Mouse (Mus musculus) liver, embryonic 13.5 days (tissue): Measurements from ENCODE around the gene Wscd2. TPM values are rescaled to one million over a fixed set of nuclear protein-coding genes. Genes with fewer than 3 reads are reported as not detected.

Experiments
- ATAC-seq: fragments of 200-750 bp; cut with Nextera tagmentation; 2 replicates; pipeline ENCODE4 v1.8.0; 2017; ENCODE audit warnings: low read depth, mild to moderate bottlenecking, moderate number of reproducible peaks, moderate library complexity
- DNase-seq: peaks from one replicate; pipeline ENCODE4 v3.0.0; 2022
- H3K27ac ChIP-seq: fragments of 300-500 bp; sonication (generic); 2 replicates; pipeline ENCODE4 v1.5.1; 2015; ENCODE audit warnings: moderate library complexity, mild to moderate bottlenecking, inconsistent platforms
- H3K27me3 ChIP-seq: fragments of 300-500 bp; sonication (generic); 2 replicates; pipeline ENCODE4 v1.6.1; 2015; ENCODE audit warnings: mild to moderate bottlenecking, inconsistent platforms
- H3K36me3 ChIP-seq: fragments of 300-500 bp; sonication (generic); 2 replicates; pipeline ENCODE4 v1.6.1; 2015; ENCODE audit warnings: mild to moderate bottlenecking, inconsistent platforms
- H3K4me1 ChIP-seq: fragments of 300-500 bp; sonication (generic); replicated peaks from 2 replicates; pipeline ENCODE4 v1.6.1; 2015; ENCODE audit warnings: inconsistent platforms
- H3K4me2 ChIP-seq: fragments of 300-500 bp; sonication (generic); 2 replicates; pipeline ENCODE4 v1.6.1; 2015; ENCODE audit warnings: inconsistent platforms, mild to moderate bottlenecking, moderate library complexity
- H3K4me3 ChIP-seq: fragments of 300-500 bp; sonication (generic); replicated peaks from 2 replicates; pipeline ENCODE4 v1.5.1; 2015; ENCODE audit warnings: mild to moderate bottlenecking, inconsistent platforms
- H3K9ac ChIP-seq: fragments of 300-500 bp; sonication (generic); 2 replicates; pipeline ENCODE4 v1.6.1; 2015; ENCODE audit warnings: mild to moderate bottlenecking, inconsistent platforms
- H3K9me3 ChIP-seq: fragments of 300-500 bp; sonication (generic); replicated peaks from 2 replicates; pipeline ENCODE4 v1.6.1; 2016; ENCODE audit warnings: inconsistent platforms
- WGBS: fragments of 180-500 bp; shearing (Covaris S2); methylation state at CpG from one replicate; pipeline ENCODE4 v1.1.7; 2015; ENCODE audit not compliant: insufficient replicate concordance; 5-methylcytosine and 5-hydroxymethylcytosine counted together
- polyA plus RNA-seq: library from polyadenylated mRNA; unstranded; fragments of >200 nt; fragmentation: Nextera tagmentation; extraction: Ambion mirVana; gene quantifications from 2 replicates; pipeline ENCODE4 v1.2.1, GENCODE M21; 2015

Gene Wscd2
- polyA plus RNA-seq, 1 experiment from 2014 or later, result 0.10 TPM

GRCm38 (mm10) chr5:113620130-113620716 lies 130.1 kb downstream of the Wscd2 start:
- Histone ChIP-seq H3K4me3 (no peak overlapping the region), H3K4me1 (no peaks in the 10 kb centered on the region), H3K36me3 (no peaks in the 10 kb centered on the region), H3K9ac (no peak overlapping the region), H3K27ac (no peak overlapping the region), H3K27me3 (no peaks in the 10 kb centered on the region), H3K4me2 (no peak overlapping the region), H3K9me3 (no peaks in the 10 kb centered on the region)
- DNase-seq (no peak), ATAC-seq (no peak)
- 71% methylated on average over 16 of the region's 16 CpGs for WGBS

GRCm38 (mm10) chr5:113620999-113621398 lies 130.9 kb downstream of the Wscd2 start:
- WGBS, result 16% methylated on average over 7 of the region's 7 CpGs
- Histone ChIP-seq H3K4me2 (no peak overlapping the region), H3K36me3 (no peaks in the 10 kb centered on the region), H3K4me3 (no peak overlapping the region), H3K9ac (no peak overlapping the region), H3K9me3 (no peaks in the 10 kb centered on the region), H3K27me3 (no peaks in the 10 kb centered on the region), H3K27ac (no peak overlapping the region), H3K4me1 (no peaks in the 10 kb centered on the region)
- DNase-seq, result no peak
- ATAC-seq, result no peak

GRCm38 (mm10) chr5:113623052-113623451 lies 132.9 kb downstream of the Wscd2 start:
- ATAC-seq (no peak), DNase-seq (no peak)
- WGBS, result 21% methylated on average over 2 of the region's 2 CpGs
- no peaks in the 10 kb centered on the region for H3K9me3 ChIP-seq
- H3K4me2 ChIP-seq, result no peak overlapping the region
- no peaks in the 10 kb centered on the region for H3K4me1 ChIP-seq
- no peak overlapping the region for H3K27ac ChIP-seq
- 0 out of 2 replicates have a peak, but pooled peaks cover 3% of the 10 kb centered on the region for H3K27me3 ChIP-seq
- no peak overlapping the region for H3K4me3 ChIP-seq
- no peaks in the 10 kb centered on the region for H3K36me3 ChIP-seq
- H3K9ac ChIP-seq, result no peak overlapping the region

GRCm38 (mm10) chr5:113625068-113625467 lies 134.9 kb downstream of the Wscd2 start:
- Histone ChIP-seq H3K27ac (no peak overlapping the region), H3K9me3 (no peaks in the 10 kb centered on the region), H3K9ac (no peak overlapping the region), H3K4me2 (no peak overlapping the region), H3K27me3 (0 out of 2 replicates have a peak, but pooled peaks cover 3% of the 10 kb centered on the region), H3K4me3 (no peak overlapping the region), H3K36me3 (no peaks in the 10 kb centered on the region), H3K4me1 (no peaks in the 10 kb centered on the region)
- 54% methylated on average over 4 of the region's 4 CpGs for WGBS
- ATAC-seq (no peak), DNase-seq (no peak)

- no peaks in the 10 kb centered on the region for H3K9me3 ChIP-seq
- no peak overlapping the region for H3K9ac ChIP-seq
- no peaks in the 10 kb centered on the region for H3K36me3 ChIP-seq
- H3K27ac ChIP-seq, result no peak overlapping the region
- H3K4me1 ChIP-seq, result no peaks in the 10 kb centered on the region
- WGBS, result 59% methylated on average over 8 of the region's 8 CpGs
- H3K4me3 ChIP-seq, result no peak overlapping the region
- H3K27me3 ChIP-seq, result peaks cover 3% of the 10 kb centered on the region; the same call in 1 of the 2 replicates
- DNase-seq (no peak), ATAC-seq (no peak)
- H3K4me2 ChIP-seq, result no peak overlapping the region
Measured at GRCm38 (mm10) chr5:113626352-113626751, 136.2 kb downstream of the Wscd2 start.

- H3K4me3 ChIP-seq, result no peak overlapping the region
- H3K9ac ChIP-seq, result no peak overlapping the region
- H3K4me1 ChIP-seq, result no peaks in the 10 kb centered on the region
- no peak overlapping the region for H3K27ac ChIP-seq
- DNase-seq (no peak), ATAC-seq (no peak)
- no peaks in the 10 kb centered on the region for H3K36me3 ChIP-seq
- 83% methylated on average over 5 of the region's 5 CpGs for WGBS
- no peaks in the 10 kb centered on the region for H3K9me3 ChIP-seq
- peaks cover 3% of the 10 kb centered on the region; the same call in 1 of the 2 replicates for H3K27me3 ChIP-seq
- no peak overlapping the region for H3K4me2 ChIP-seq
Measured at GRCm38 (mm10) chr5:113626991-113627390, 136.9 kb downstream of the Wscd2 start.

- H3K4me1 ChIP-seq, result no peaks in the 10 kb centered on the region
- H3K27ac ChIP-seq, result no peak overlapping the region
- ATAC-seq, result no peak
- H3K4me3 ChIP-seq, result no peak overlapping the region
- H3K9ac ChIP-seq, result no peak overlapping the region
- H3K27me3 ChIP-seq, result peaks cover 3% of the 10 kb centered on the region; the same call in 1 of the 2 replicates
- H3K4me2 ChIP-seq, result no peak overlapping the region
- H3K36me3 ChIP-seq, result no peaks in the 10 kb centered on the region
- WGBS, result 30% methylated on average over 11 of the region's 11 CpGs
- no peak for DNase-seq
- no peaks in the 10 kb centered on the region for H3K9me3 ChIP-seq
Measured at GRCm38 (mm10) chr5:113627820-113628437, 137.8 kb downstream of the Wscd2 start.

GRCm38 (mm10) chr5:113629248-113629647 lies 139.1 kb downstream of the Wscd2 start:
- 52% methylated on average over 3 of the region's 3 CpGs for whole genome bisulfite sequencing
- Histone ChIP-seq H3K4me3 (no peak overlapping the region), H3K9ac (no peak overlapping the region), H3K4me1 (0 out of 2 replicates have a peak, but pooled peaks cover under 1% of the 10 kb centered on the region), H3K27ac (no peak overlapping the region), H3K9me3 (no peaks in the 10 kb centered on the region), H3K4me2 (no peak overlapping the region), H3K27me3 (peaks cover 3% of the 10 kb centered on the region; the same call in 1 of the 2 replicates), H3K36me3 (no peaks in the 10 kb centered on the region)
- ATAC-seq (no peak), DNase-seq (no peak)

GRCm38 (mm10) chr5:113630116-113630515 lies 140.0 kb downstream of the Wscd2 start:
- Histone ChIP-seq H3K9me3 (no peaks in the 10 kb centered on the region), H3K36me3 (no peaks in the 10 kb centered on the region), H3K27ac (no peak overlapping the region), H3K4me1 (0 out of 2 replicates have a peak, but pooled peaks cover 2% of the 10 kb centered on the region), H3K4me2 (no peak overlapping the region), H3K9ac (no peak overlapping the region), H3K4me3 (no peak overlapping the region), H3K27me3 (peaks cover 3% of the 10 kb centered on the region; the same call in 1 of the 2 replicates)
- 47% methylated on average over 10 of the region's 10 CpGs for WGBS
- no peak for DNase-seq
- ATAC-seq, result no peak

- DNase-seq, result no peak
Measured at GRCm38 (mm10) chr5:113633037-113633714, 143.0 kb downstream of the Wscd2 start.

GRCm38 (mm10) chr5:113634024-113634651 lies 144.0 kb downstream of the Wscd2 start:
- Histone ChIP-seq H3K27me3 (no peaks in the 10 kb centered on the region; the same call in 1 of the 2 replicates), H3K36me3 (no peaks in the 10 kb centered on the region), H3K9ac (no peak overlapping the region), H3K27ac (no peak overlapping the region), H3K9me3 (no peaks in the 10 kb centered on the region), H3K4me1 (0 out of 2 replicates have a peak, but pooled peaks cover 2% of the 10 kb centered on the region), H3K4me3 (no peak overlapping the region), H3K4me2 (no peak overlapping the region)
- WGBS, result 35% methylated on average over 13 of the region's 13 CpGs
- no peak for DNase-seq
- no peak for ATAC-seq

More at GRCm38 (mm10) chr5:113633037-113633714, 143.0 kb downstream of the Wscd2 start:
- Histone ChIP-seq H3K27ac (no peak overlapping the region), H3K9me3 (no peaks in the 10 kb centered on the region), H3K9ac (no peak overlapping the region), H3K4me2 (no peak overlapping the region), H3K4me1 (0 out of 2 replicates have a peak, but pooled peaks cover 2% of the 10 kb centered on the region), H3K36me3 (no peaks in the 10 kb centered on the region), H3K4me3 (no peak overlapping the region), H3K27me3 (no peaks in the 10 kb centered on the region; the same call in 1 of the 2 replicates)
- ATAC-seq, result no peak
- 51% methylated on average over 9 of the region's 9 CpGs for WGBS
